Mouse (Mus musculus): ENCODE data around the gene Fam19a5. TPM values are rescaled to one million over a fixed set of nuclear protein-coding genes. Genes with fewer than 3 reads are reported as not detected.

Fam19a5 gene
- total and polyA plus RNA-seq, 2 experiments from 2014 or later = 31.0 to 137 TPM

DNA sequence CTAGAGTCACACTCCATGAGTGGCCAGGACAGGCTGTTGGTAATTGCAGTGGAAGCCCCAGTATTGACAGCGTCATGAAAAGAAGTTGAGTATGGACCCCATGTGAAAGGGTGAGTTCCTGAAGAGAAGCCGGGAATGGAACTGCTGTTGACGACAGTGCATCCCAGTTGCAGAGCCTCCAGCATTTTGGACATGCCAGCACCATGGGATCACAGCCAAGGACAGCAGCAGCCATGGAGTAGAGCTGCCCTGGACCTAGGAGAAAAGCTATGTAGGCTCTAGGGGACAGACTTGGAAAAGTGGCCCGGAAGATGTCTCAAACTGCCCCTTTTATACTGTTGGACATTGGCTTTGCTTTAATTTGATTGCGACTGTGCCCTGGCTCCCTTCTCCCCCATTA, 91.2 kb downstream of the Fam19a5 start:
- DNase-seq (ENCODE audit: low spot score) = peak; percentile 19
- no peaks in the 10 kb centered on the region for H3K9me3 ChIP-seq (ENCODE audit: low read length)
- no peak overlapping the region for H3K4me2 ChIP-seq (ENCODE audit: low read depth, low read length)
- WGBS = 72% methylated on average over 5 of the region's 5 CpGs
- no peak overlapping the region for H3K27ac ChIP-seq
- no peak for TF ChIP-seq CTCF (IDR thresholded peaks at IDR 0.05; ENCODE audit: low read depth)
- no peaks in the 10 kb centered on the region for H3K27me3 ChIP-seq (ENCODE audit: insufficient read depth, low read length)
- no peak overlapping the region for H3K9ac ChIP-seq (replicated peaks; ENCODE audit: low read length)
- ATAC-seq = no peak
- peaks cover 11% of the 10 kb centered on the region; the same call in 1 of the 2 replicates for H3K4me1 ChIP-seq (ENCODE audit: insufficient read depth, low read length)
- H3K4me3 ChIP-seq (ENCODE audit: low read length) = no peak overlapping the region
- no peaks in the 10 kb centered on the region for H3K36me3 ChIP-seq (ENCODE audit: insufficient read depth, low read length)

DNA sequence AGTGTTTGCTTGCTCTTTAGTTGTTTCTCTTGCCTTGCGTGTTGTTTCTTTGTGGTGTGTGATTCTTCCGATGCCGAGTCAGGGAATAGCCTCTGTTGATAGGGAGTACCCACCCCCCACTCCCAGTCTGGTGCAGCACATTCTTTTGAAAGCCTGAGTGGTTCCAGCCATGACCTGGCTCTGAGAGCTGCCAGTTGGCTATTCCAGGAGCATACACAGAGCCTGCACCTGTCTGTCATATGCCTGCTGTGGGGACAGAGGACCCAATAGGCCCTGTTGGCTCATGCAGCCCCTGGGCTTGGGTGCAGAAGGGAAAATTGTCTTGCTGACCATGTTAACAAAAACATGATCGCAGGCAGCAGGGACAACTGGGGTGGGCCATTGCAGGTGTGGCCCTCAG, 92.3 kb downstream of the Fam19a5 start:
- ATAC-seq = no peak
- 79% methylated on average over 4 of the region's 4 CpGs for WGBS
- TF ChIP-seq CTCF (IDR thresholded peaks at IDR 0.05; ENCODE audit: low read depth) = no peak

DNA sequence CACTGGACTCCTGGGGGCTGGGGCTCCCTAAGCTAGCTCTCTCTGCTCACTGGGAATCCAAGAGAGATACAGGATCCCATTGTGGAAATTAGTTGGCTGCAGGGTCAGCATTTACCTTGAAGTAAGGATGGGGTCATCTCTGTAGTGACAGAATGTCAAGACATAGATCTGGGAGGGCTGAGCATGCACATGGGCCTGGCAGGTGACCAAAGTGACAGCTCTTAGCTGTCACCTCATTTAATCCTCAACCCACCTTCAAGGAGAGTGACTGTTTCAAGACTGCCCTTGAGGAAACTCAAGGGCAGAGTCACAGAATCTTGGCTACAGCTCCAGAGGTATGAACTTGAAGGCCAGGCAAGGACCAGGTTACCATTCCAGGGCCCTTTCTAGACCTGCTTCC, 93.1 kb downstream of the Fam19a5 start:
- TF ChIP-seq CTCF (IDR thresholded peaks at IDR 0.05; ENCODE audit: low read depth) = no peak
- no peak overlapping the region for H3K9ac ChIP-seq (replicated peaks; ENCODE audit: low read length)
- H3K4me1 ChIP-seq (ENCODE audit: insufficient read depth, low read length) = peaks cover 11% of the 10 kb centered on the region; the same call in 1 of the 2 replicates
- DNase-seq (ENCODE audit: low spot score) (no peak), ATAC-seq (no peak)
- no peaks in the 10 kb centered on the region for H3K36me3 ChIP-seq (ENCODE audit: insufficient read depth, low read length)
- H3K4me2 ChIP-seq (ENCODE audit: low read depth, low read length) = no peak overlapping the region
- no peak overlapping the region for H3K4me3 ChIP-seq (ENCODE audit: low read length)
- no peaks in the 10 kb centered on the region for H3K27me3 ChIP-seq (ENCODE audit: insufficient read depth, low read length)
- H3K27ac ChIP-seq = no peak overlapping the region
- H3K9me3 ChIP-seq (ENCODE audit: low read length) = no peaks in the 10 kb centered on the region

More for the DNA sequence above, 92.3 kb downstream of the Fam19a5 start:
- Histone ChIP-seq H3K27me3 (ENCODE audit: insufficient read depth, low read length) (no peaks in the 10 kb centered on the region), H3K9ac (replicated peaks; ENCODE audit: low read length) (no peak overlapping the region), H3K27ac (no peak overlapping the region), H3K36me3 (ENCODE audit: insufficient read depth, low read length) (no peaks in the 10 kb centered on the region), H3K4me2 (ENCODE audit: low read depth, low read length) (no peak overlapping the region), H3K4me3 (ENCODE audit: low read length) (no peak overlapping the region), H3K9me3 (ENCODE audit: low read length) (no peaks in the 10 kb centered on the region), H3K4me1 (ENCODE audit: insufficient read depth, low read length) (peaks cover 11% of the 10 kb centered on the region; the same call in 1 of the 2 replicates)
- no peak for DNase-seq (ENCODE audit: low spot score)

DNA sequence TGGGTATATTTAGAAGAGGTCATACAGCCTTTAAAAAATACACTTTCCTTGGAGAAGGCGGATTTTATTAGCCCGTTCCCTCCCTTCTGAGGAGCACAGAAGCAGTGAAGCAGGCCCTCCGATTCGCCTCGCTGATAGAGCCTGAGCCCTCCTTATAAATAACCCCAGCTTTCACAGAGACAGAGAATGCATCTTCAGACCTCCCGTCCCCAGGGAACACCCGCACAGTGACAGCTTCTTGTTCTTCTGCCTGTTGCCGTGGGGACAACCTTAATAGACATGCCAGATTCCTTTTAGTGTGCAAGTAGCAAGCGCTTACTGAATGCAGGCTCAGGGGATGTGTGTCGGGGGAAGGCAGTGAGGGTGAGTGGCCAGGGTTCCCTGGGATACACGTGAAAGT, 94.2 kb downstream of the Fam19a5 start:
- Histone ChIP-seq H3K4me3 (ENCODE audit: low read length) (no peak overlapping the region), H3K36me3 (ENCODE audit: insufficient read depth, low read length) (no peaks in the 10 kb centered on the region), H3K4me2 (ENCODE audit: low read depth, low read length) (no peak overlapping the region), H3K4me1 (ENCODE audit: insufficient read depth, low read length) (peaks cover 8% of the 10 kb centered on the region; the same call in 1 of the 2 replicates), H3K27ac (no peak overlapping the region), H3K9ac (replicated peaks; ENCODE audit: low read length) (no peak overlapping the region), H3K27me3 (ENCODE audit: insufficient read depth, low read length) (no peaks in the 10 kb centered on the region), H3K9me3 (ENCODE audit: low read length) (no peaks in the 10 kb centered on the region)
- 22% methylated on average over 11 of the region's 11 CpGs for WGBS
- DNase-seq (ENCODE audit: low spot score) (peak; percentile 57), ATAC-seq (peak; percentile 51; the same call in 1 of the 2 replicates)
- TF ChIP-seq CTCF (IDR thresholded peaks at IDR 0.05; ENCODE audit: low read depth) = no peak

DNA sequence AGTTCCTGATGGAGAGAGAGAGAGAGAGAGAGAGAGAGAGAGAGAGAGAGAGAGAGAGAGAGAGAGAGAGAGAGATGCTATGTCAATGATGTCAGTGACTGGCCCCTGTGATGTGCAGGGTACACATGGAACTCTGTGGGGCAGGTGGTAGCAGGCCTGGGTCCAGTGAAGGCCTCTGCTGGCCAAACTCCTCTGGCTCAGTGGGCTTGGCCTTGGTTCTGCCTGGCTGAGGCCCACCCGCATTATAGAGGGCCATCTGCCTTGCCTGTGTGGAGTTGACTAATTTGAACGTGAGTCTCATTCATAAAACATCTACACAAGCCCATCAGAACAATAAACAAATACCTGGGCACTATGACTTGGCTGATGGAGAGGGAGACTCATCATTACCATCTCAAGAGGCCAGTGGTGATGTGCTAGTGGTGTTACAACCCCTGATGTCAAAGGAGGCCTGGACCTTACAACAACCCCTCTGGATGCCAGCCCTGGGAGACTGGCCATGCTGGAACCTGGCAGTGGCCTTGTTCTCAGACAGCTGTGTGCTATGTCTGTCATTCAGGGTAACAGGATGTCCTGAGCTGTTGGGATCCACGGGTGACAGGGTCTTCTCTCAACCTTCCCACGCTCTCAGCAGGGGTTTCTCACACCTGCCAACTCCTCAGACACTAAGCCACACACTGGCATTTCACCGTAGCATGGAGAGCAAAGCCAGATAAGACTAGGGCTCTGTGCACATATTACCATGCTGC, 102.4 kb downstream of the Fam19a5 start:
- Histone ChIP-seq H3K27ac (no peak overlapping the region), H3K4me2 (ENCODE audit: low read depth, low read length) (no peak overlapping the region), H3K27me3 (ENCODE audit: insufficient read depth, low read length) (no peaks in the 10 kb centered on the region), H3K4me3 (ENCODE audit: low read length) (no peak overlapping the region), H3K9me3 (ENCODE audit: low read length) (no peaks in the 10 kb centered on the region), H3K36me3 (ENCODE audit: insufficient read depth, low read length) (no peaks in the 10 kb centered on the region), H3K4me1 (ENCODE audit: insufficient read depth, low read length) (0 out of 2 replicates have a peak, but pooled peaks cover 10% of the 10 kb centered on the region), H3K9ac (replicated peaks; ENCODE audit: low read length) (no peak overlapping the region)
- 55% methylated on average over 5 of the region's 5 CpGs for WGBS
- ATAC-seq = peak; percentile 68
- TF ChIP-seq CTCF (IDR thresholded peaks at IDR 0.05; ENCODE audit: low read depth) = no peak
- DNase-seq (ENCODE audit: low spot score) = peak; percentile 40

DNA sequence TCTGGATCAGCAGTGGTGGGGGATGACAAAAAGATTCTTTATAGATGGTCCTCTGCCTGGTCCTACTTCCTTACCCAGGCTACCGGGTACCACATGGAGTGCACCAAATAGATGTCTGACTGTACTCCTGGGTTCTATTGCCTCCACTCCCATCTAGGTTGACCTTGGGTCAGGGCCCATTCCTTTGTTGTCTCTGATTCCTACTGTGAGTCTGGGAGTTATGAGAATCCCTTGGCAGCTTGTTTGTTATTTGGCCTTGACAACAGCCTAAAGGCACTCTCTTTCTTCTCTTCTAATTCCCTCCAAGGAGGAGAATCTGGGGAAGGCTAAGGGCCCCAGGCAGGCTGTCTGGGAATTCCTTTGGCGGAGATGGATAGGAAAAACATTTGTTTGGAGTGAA, 105.6 kb downstream of the Fam19a5 start:
- ATAC-seq = no peak
- 39% methylated on average over 2 of the region's 2 CpGs for WGBS
- H3K4me2 ChIP-seq (ENCODE audit: low read depth, low read length) = no peak overlapping the region
- 0 out of 2 replicates have a peak, but pooled peaks cover 10% of the 10 kb centered on the region for H3K4me1 ChIP-seq (ENCODE audit: insufficient read depth, low read length)
- H3K27ac ChIP-seq = no peak overlapping the region
- H3K36me3 ChIP-seq (ENCODE audit: insufficient read depth, low read length) = no peaks in the 10 kb centered on the region
- no peak overlapping the region for H3K9ac ChIP-seq (replicated peaks; ENCODE audit: low read length)
- H3K4me3 ChIP-seq (ENCODE audit: low read length) = no peak overlapping the region
- no peak for TF ChIP-seq CTCF (IDR thresholded peaks at IDR 0.05; ENCODE audit: low read depth)
- no peak for DNase-seq (ENCODE audit: low spot score)
- H3K27me3 ChIP-seq (ENCODE audit: insufficient read depth, low read length) = no peaks in the 10 kb centered on the region
- no peaks in the 10 kb centered on the region for H3K9me3 ChIP-seq (ENCODE audit: low read length)

DNA sequence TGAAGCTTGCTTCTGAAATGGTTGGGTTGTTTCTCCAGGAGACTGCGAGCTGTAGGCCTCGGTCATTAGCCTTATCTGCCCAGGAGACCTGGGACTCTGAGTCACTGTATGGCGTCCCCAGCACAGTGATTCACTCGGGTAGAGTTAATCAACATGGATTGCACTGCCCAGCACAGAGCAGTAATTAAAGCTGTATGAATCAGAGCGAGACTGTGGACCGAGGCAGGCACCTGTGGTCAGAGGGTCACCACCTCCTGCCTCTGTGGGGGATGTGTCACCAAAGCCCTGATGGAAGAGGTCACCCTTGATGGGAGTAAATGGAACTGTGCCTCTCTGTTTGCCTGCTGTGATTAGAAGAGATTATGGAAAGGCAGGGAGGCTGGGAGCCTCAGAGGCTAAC, 110.5 kb downstream of the Fam19a5 start:
- Histone ChIP-seq H3K4me3 (ENCODE audit: low read length) (no peak overlapping the region), H3K9me3 (ENCODE audit: low read length) (no peaks in the 10 kb centered on the region), H3K27ac (no peak overlapping the region), H3K9ac (replicated peaks; ENCODE audit: low read length) (no peak overlapping the region), H3K36me3 (ENCODE audit: insufficient read depth, low read length) (no peaks in the 10 kb centered on the region), H3K4me2 (ENCODE audit: low read depth, low read length) (no peak overlapping the region), H3K4me1 (ENCODE audit: insufficient read depth, low read length) (no peaks in the 10 kb centered on the region), H3K27me3 (ENCODE audit: insufficient read depth, low read length) (no peaks in the 10 kb centered on the region)
- no peak for ATAC-seq
- no peak for DNase-seq (ENCODE audit: low spot score)
- no peak for TF ChIP-seq CTCF (IDR thresholded peaks at IDR 0.05; ENCODE audit: low read depth)
- 72% methylated on average over 6 of the region's 6 CpGs for WGBS
